Mouse (Mus musculus) forebrain, embryonic 16.5 days (tissue): ENCODE data around the gene Cyp26b1. TPM values are rescaled to one million over a fixed set of nuclear protein-coding genes. Genes with fewer than 3 reads are reported as not detected.

ENCODE experiments used
- ATAC-seq: fragments of 200-750 bp; cut with Nextera tagmentation; 2 replicates; pipeline ENCODE4 v1.8.0; 2017; ENCODE audit warnings: mild to moderate bottlenecking, moderate library complexity
- H3K27ac ChIP-seq: fragments of 300-500 bp; sonication (generic); 2 replicates; pipeline ENCODE4 v1.5.1; 2014; ENCODE audit warnings: low read length, control low read depth
- H3K27me3 ChIP-seq: fragments of 300-500 bp; sonication (generic); replicated peaks from 2 replicates; pipeline ENCODE4 v1.6.1; 2014; ENCODE audit warnings: low read length; ENCODE audit not compliant: control insufficient read depth, insufficient read depth
- H3K36me3 ChIP-seq: fragments of 300-500 bp; sonication (generic); 2 replicates; pipeline ENCODE4 v1.6.1; 2014; ENCODE audit not compliant: control insufficient read depth, insufficient read depth
- H3K4me1 ChIP-seq: fragments of 300-500 bp; sonication (generic); replicated peaks from 2 replicates; pipeline ENCODE4 v1.6.1; 2014; ENCODE audit warnings: low read length; ENCODE audit not compliant: control insufficient read depth, insufficient read depth
- H3K4me2 ChIP-seq: fragments of 300-500 bp; sonication (generic); 2 replicates; pipeline ENCODE4 v1.6.1; 2014; ENCODE audit warnings: mild to moderate bottlenecking, low read length, control low read depth
- H3K4me3 ChIP-seq: fragments of 300-500 bp; sonication (generic); replicated peaks from 2 replicates; pipeline ENCODE4 v1.5.1; 2014; ENCODE audit warnings: mild to moderate bottlenecking, low read length, control low read depth
- H3K9ac ChIP-seq: fragments of 300-500 bp; sonication (generic); replicated peaks from 2 replicates; pipeline ENCODE4 v1.6.1; 2014; ENCODE audit warnings: low read depth, low read length, control low read depth
- H3K9me3 ChIP-seq: fragments of 300-500 bp; sonication (generic); 2 replicates; pipeline ENCODE4 v1.6.1; 2016; ENCODE audit warnings: low read length; ENCODE audit not compliant: control insufficient read depth
- WGBS: fragments of 180-500 bp; shearing (Covaris S2); extraction: QIAGEN DNeasy Blood & Tissue Kit; methylation state at CpG from one replicate; pipeline ENCODE4 v1.1.7; 2014; 5-methylcytosine and 5-hydroxymethylcytosine counted together
- polyA plus RNA-seq: library from polyadenylated mRNA; unstranded; fragments of >200 nt; fragmentation: Nextera tagmentation; extraction: Ambion mirVana; gene quantifications from 2 replicates; pipeline ENCODE4 v1.2.1, GENCODE M21; 2015

Gene Cyp26b1
- polyA plus RNA-seq, 1 experiment from 2014 or later = 3.6 TPM

GRCm38 (mm10) chr6:84583371-84583770 is 10.3 kb downstream of the Cyp26b1 start:
- H3K4me3 ChIP-seq = peak overlapping the region; percentile 30
- H3K9me3 ChIP-seq = no peaks in the 10 kb centered on the region
- 0% methylated on average over 25 of the region's 26 CpGs for WGBS
- peak overlapping the region; percentile 54 for H3K4me2 ChIP-seq
- H3K4me1 ChIP-seq = peaks cover 52% of the 10 kb centered on the region
- H3K36me3 ChIP-seq = no peaks in the 10 kb centered on the region
- no peak overlapping the region for H3K9ac ChIP-seq
- peaks cover 66% of the 10 kb centered on the region for H3K27me3 ChIP-seq
- ATAC-seq = peak; percentile 63
- H3K27ac ChIP-seq = no peak overlapping the region

DNA sequence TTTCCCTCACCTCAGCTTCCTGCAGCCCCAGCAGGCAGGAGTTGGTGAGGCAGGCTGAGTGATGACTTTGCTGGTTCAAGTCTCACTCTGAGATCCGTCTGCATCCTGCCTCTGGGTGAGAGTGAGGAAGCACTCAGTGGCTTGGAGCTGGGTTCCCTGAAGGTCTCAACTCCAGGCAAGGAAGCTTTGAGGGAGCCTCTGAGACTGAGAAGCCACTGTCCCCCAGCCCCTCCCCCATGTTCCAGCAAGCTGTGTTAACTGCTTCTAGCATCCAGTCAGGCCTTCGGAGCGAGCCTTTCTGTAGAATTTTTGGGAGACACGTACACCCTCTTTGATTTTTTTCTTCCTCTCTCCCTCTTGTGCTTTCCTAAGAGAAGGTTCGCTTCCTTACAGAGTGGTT is 10.9 kb downstream of the Cyp26b1 start:
- ATAC-seq = no peak
- WGBS = 12% methylated on average over 5 of the region's 5 CpGs
- Histone ChIP-seq H3K4me2 (no peak overlapping the region), H3K27me3 (peaks cover 60% of the 10 kb centered on the region), H3K36me3 (no peaks in the 10 kb centered on the region), H3K9me3 (no peaks in the 10 kb centered on the region), H3K27ac (no peak overlapping the region), H3K9ac (no peak overlapping the region), H3K4me1 (peaks cover 46% of the 10 kb centered on the region), H3K4me3 (no peak overlapping the region; the same call in 1 of the 2 replicates)

GRCm38 (mm10) chr6:84581833-84582445 is 11.8 kb downstream of the Cyp26b1 start:
- Histone ChIP-seq H3K9me3 (no peaks in the 10 kb centered on the region), H3K4me1 (peaks cover 39% of the 10 kb centered on the region), H3K4me3 (no peak overlapping the region), H3K4me2 (no peak overlapping the region), H3K9ac (no peak overlapping the region), H3K27ac (no peak overlapping the region), H3K27me3 (peaks cover 57% of the 10 kb centered on the region), H3K36me3 (no peaks in the 10 kb centered on the region)
- no peak for ATAC-seq
- 59% methylated on average over 9 of the region's 9 CpGs for WGBS

DNA sequence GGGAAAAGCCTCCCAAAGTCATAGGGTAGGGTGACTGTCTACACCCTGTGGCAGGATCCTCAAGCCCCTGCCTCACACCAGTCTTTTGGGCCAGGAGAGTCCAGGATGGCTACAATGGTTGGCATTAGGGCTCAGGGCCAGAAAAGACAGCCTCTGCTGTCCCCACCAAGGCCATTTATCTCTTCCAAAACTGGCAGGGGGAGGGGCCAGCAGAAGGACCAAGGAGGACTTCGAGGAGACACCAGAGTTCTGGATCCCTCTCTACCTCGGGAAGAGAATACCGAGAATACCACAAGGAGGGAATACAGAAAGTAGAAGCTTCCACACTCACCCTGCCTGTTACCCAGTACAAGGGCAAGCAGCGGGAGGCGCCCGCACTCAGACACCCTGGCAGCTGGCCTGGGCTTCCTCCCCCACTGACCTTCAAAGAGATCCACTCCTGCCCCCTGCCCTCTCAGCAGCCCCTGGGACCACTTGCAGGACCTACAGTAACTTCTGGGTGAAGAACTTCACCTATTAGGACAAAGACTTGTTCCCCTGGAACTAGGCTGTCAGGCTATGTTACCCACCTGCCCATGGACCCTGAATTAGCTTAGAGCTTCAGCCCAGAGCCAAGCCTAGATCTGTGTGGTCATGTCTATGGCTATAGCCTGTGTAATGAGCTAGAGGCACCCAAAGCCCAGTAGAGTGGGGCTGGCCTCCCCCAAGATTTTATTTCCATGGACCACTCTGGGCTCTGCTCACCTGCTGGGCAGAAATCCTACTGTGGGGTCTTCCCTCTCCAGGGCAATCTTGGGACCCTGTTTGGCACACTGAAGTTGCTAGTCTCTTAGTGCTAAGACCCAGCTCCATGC is 12.5 kb downstream of the Cyp26b1 start:
- 61% methylated on average over 6 of the region's 6 CpGs for WGBS
- Histone ChIP-seq H3K27ac (no peak overlapping the region), H3K36me3 (no peaks in the 10 kb centered on the region)

GRCm38 (mm10) chr6:84579508-84579907 is 14.2 kb downstream of the Cyp26b1 start:
- WGBS = 69% methylated on average over 8 of the region's 8 CpGs
- Histone ChIP-seq H3K4me3 (no peak overlapping the region), H3K9ac (no peak overlapping the region)

More for the DNA sequence above, 12.5 kb downstream of the Cyp26b1 start:
- Histone ChIP-seq H3K4me2 (no peak overlapping the region), H3K27me3 (peaks cover 57% of the 10 kb centered on the region), H3K9me3 (no peaks in the 10 kb centered on the region), H3K4me1 (peaks cover 32% of the 10 kb centered on the region), H3K4me3 (no peak overlapping the region), H3K9ac (no peak overlapping the region)
- no peak for ATAC-seq

GRCm38 (mm10) chr6:84578928-84579327 is 14.8 kb downstream of the Cyp26b1 start:
- Histone ChIP-seq H3K36me3 (no peaks in the 10 kb centered on the region), H3K27ac (no peak overlapping the region), H3K4me1 (peaks cover 11% of the 10 kb centered on the region), H3K9me3 (no peaks in the 10 kb centered on the region), H3K27me3 (peaks cover 39% of the 10 kb centered on the region), H3K4me2 (no peak overlapping the region), H3K4me3 (no peak overlapping the region), H3K9ac (no peak overlapping the region)
- 7% methylated on average over 5 of the region's 5 CpGs for WGBS
- no peak for ATAC-seq

More at GRCm38 (mm10) chr6:84579508-84579907, 14.2 kb downstream of the Cyp26b1 start:
- Histone ChIP-seq H3K4me2 (no peak overlapping the region), H3K9me3 (no peaks in the 10 kb centered on the region), H3K36me3 (no peaks in the 10 kb centered on the region), H3K4me1 (peaks cover 16% of the 10 kb centered on the region), H3K27me3 (peaks cover 44% of the 10 kb centered on the region), H3K27ac (no peak overlapping the region)
- no peak for ATAC-seq

DNA sequence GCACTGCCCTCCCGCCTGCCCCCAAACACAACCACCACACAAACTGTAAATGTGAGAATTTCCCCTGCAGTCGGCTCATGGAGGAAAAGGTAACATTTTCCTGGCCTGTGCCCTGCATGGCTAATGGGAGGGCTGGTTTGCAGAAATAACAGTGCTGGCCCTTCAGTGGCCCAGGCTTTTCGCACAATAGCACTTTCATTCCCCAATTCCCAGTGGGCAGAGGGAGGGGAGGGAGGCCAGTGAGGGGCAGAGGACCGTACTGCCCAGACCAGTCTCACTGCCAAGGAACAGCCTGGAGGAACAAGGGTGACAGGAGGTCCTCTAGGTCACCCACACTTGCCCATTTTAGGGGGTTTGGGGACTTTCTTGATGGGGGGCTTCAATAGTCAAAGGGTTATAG is 15.8 kb downstream of the Cyp26b1 start:
- Histone ChIP-seq H3K27me3 (peaks cover 31% of the 10 kb centered on the region), H3K4me3 (no peak overlapping the region), H3K36me3 (no peaks in the 10 kb centered on the region), H3K9me3 (no peaks in the 10 kb centered on the region), H3K9ac (no peak overlapping the region), H3K4me2 (no peak overlapping the region), H3K27ac (no peak overlapping the region), H3K4me1 (peaks cover 6% of the 10 kb centered on the region; the same call in 1 of the 2 replicates)
- 50% methylated on average over 4 of the region's 4 CpGs for WGBS
- ATAC-seq = peak; percentile 19; the same call in 1 of the 2 replicates

- Histone ChIP-seq H3K4me1 (peaks cover 6% of the 10 kb centered on the region; the same call in 1 of the 2 replicates), H3K27me3 (0 out of 2 replicates have a peak, but pooled peaks cover 6% of the 10 kb centered on the region), H3K4me2 (peak overlapping the region; percentile 3), H3K9me3 (no peaks in the 10 kb centered on the region), H3K27ac (no peak overlapping the region), H3K36me3 (no peaks in the 10 kb centered on the region), H3K9ac (no peak overlapping the region), H3K4me3 (no peak overlapping the region)
- ATAC-seq = no peak; the same call in 1 of the 2 replicates
- 35% methylated on average over 25 of the region's 25 CpGs for WGBS
Observed at GRCm38 (mm10) chr6:84573905-84574660, 19.6 kb downstream of the Cyp26b1 start.

GRCm38 (mm10) chr6:84570039-84570438 is 23.7 kb downstream of the Cyp26b1 start:
- no peak overlapping the region for H3K4me3 ChIP-seq
- no peak overlapping the region for H3K27ac ChIP-seq
- 0 out of 2 replicates have a peak, but pooled peaks cover 2% of the 10 kb centered on the region for H3K27me3 ChIP-seq
- H3K9ac ChIP-seq = no peak overlapping the region
- ATAC-seq = no peak
- WGBS = 25% methylated on average over 3 of the region's 3 CpGs
- no peak overlapping the region for H3K4me2 ChIP-seq
- H3K4me1 ChIP-seq = peaks cover 6% of the 10 kb centered on the region; the same call in 1 of the 2 replicates
- H3K9me3 ChIP-seq = no peaks in the 10 kb centered on the region
- H3K36me3 ChIP-seq = no peaks in the 10 kb centered on the region
